Mouse (Mus musculus): Measurements from ENCODE around the gene Ipo5. TPM values are rescaled to one million over a fixed set of nuclear protein-coding genes. Genes with fewer than 3 reads are reported as not detected.

Gene Ipo5
- total RNA-seq, 2 experiments from 2014 or later, result 96.9 to 98.5 TPM

- no peak for TF ChIP-seq CTCF (conservative IDR thresholded peaks at IDR 0.05)
- H3K4me3 ChIP-seq, result no peak overlapping the region
- no peak overlapping the region for H3K27ac ChIP-seq
- DNase-seq (ENCODE audit: low spot score in 2 of 2), result no peak
Measured at GRCm38 (mm10) chr14:120937102-120937501, 26.1 kb downstream of the Ipo5 start.

DNA sequence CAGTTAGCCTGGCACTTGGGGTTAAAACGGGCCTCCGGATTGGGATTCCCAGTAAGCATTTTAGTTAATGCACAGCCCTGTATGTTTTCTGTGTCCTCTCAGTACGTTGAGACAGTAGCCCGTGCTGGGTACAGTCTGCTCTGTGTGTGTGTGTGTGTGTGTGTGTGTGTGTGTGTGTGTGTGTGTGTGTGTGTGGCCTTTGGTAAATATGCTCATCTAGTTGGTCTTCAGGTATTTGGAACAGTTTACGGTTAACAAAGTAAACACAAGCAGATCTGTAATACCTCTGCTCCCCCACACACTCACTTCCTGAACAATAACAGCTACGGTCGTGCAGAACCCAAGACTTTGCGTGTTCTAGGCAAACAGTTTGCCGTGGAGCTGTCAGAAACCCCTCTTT lies 31.8 kb downstream of the Ipo5 start:
- no peak overlapping the region for H3K27ac ChIP-seq
- H3K4me3 ChIP-seq, result no peak overlapping the region
- no peak for TF ChIP-seq CTCF (conservative IDR thresholded peaks at IDR 0.05)
- DNase-seq (ENCODE audit: low spot score in 2 of 2), result no peak

GRCm38 (mm10) chr14:120945146-120945545 lies 34.1 kb downstream of the Ipo5 start:
- H3K27ac ChIP-seq, result no peak overlapping the region
- no peak for TF ChIP-seq CTCF (conservative IDR thresholded peaks at IDR 0.05)
- H3K4me3 ChIP-seq, result no peak overlapping the region
- no peak for DNase-seq (ENCODE audit: low spot score in 2 of 2)

DNA sequence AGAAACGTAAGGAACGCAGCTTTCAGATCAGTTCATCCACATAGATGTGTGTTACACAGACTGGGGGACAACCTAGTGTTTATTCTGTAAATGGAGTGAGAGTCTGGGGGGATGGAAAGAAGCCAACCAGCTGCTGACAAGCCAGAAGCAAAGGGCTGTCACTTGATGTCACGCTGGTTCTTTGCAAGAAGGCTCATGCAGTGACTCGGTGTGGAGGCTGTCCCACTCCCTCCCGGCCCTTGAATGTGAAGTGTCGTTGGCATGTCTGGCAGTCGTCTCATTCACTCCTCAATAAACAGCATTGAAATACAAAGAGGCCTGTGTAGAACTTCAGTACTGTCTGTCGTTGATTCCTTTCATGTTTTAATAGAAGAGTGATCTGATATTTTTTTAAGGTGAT lies 36.1 kb downstream of the Ipo5 start:
- TF ChIP-seq CTCF (conservative IDR thresholded peaks at IDR 0.05), result no peak
- no peak overlapping the region for H3K4me3 ChIP-seq
- H3K27ac ChIP-seq, result peak overlapping the region; percentile 23
- DNase-seq (ENCODE audit: low spot score in 2 of 2), result no peak

DNA sequence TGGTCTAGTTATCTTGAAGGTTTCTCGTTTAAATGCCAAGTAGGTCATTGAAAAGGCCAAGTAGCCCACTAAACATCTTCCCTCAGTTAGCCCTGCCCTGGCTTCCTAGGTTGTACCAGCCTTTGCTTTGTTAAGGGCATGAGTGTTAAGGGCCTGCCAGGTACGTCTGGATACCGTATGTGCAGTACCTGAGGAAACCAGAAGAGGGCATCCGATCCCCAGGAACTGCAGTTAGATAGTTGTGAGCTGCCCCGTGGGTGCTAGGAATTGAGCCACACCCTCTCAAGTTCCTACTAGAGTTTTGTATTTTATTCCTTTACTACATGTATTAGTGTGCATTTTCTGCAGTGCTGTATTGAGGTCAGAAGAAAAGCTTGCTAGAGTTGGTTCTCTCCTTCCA lies 38.0 kb downstream of the Ipo5 start:
- peak; percentile 69 for TF ChIP-seq CTCF (conservative IDR thresholded peaks at IDR 0.05)
- Histone ChIP-seq H3K4me3 (no peak overlapping the region), H3K27ac (no peak overlapping the region)
- DNase-seq (ENCODE audit: low spot score in 2 of 2), result no peak

- DNase-seq (ENCODE audit: low spot score in 2 of 2), result no peak
- H3K27ac ChIP-seq, result no peak overlapping the region
Measured at GRCm38 (mm10) chr14:120950068-120950467, 39.0 kb downstream of the Ipo5 start.

DNA sequence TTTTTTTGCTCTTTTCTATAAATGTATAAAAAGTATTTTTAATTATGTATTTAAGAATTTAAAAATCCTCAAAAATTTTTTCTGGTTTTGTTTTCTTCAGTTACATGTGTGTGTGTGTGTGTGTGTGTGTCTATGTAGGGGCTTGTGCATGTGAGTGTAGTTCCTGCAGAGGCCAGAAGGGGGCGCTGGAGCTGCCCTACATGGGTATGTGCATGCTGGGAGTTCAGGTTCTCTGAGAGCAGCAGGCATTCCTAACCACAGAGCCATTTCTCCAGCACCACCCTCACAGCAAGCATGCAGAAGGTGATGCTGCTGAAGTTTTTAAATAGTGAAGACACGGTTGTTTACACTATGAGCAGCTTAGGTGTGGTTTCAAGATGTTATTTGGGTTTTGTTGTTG lies 41.4 kb downstream of the Ipo5 start:
- DNase-seq (ENCODE audit: low spot score in 2 of 2), result no peak
- Histone ChIP-seq H3K4me3 (no peak overlapping the region), H3K27ac (no peak overlapping the region)
- TF ChIP-seq CTCF (conservative IDR thresholded peaks at IDR 0.05), result peak; percentile 65

More at GRCm38 (mm10) chr14:120950068-120950467, 39.0 kb downstream of the Ipo5 start:
- H3K4me3 ChIP-seq, result no peak overlapping the region
- no peak for TF ChIP-seq CTCF (conservative IDR thresholded peaks at IDR 0.05)

GRCm38 (mm10) chr14:120960551-120960950 lies 49.5 kb downstream of the Ipo5 start:
- peak overlapping the region; percentile 86 for H3K27ac ChIP-seq
- TF ChIP-seq CTCF (conservative IDR thresholded peaks at IDR 0.05), result no peak
- no peak overlapping the region for H3K4me3 ChIP-seq
- DNase-seq (ENCODE audit: low spot score in 2 of 2), result no peak

DNA sequence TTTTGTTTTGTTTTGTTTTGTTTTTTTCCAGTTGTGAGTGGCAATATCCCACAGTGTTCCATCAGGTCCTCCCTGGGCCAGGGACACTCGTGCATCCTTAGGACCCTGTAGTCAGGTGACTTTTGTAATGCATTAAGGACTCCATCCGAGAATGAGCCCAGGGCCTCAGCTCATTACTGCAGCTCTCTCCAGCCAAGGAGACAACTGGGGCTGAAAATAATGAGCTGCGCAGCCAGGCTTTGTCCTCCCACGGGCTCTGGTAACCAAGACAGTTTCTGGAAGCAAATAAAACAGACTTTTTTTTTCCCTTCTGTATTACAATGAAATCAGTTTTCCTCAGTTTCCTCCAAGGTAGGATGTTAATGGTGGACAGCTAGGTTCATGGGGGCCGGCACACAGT lies 50.0 kb downstream of the Ipo5 start:
- Histone ChIP-seq H3K27ac (peak overlapping the region; percentile 86), H3K4me3 (no peak overlapping the region)
- TF ChIP-seq CTCF (conservative IDR thresholded peaks at IDR 0.05), result no peak
- peak; percentile 48 to 57 for DNase-seq (ENCODE audit: low spot score in 2 of 2)

GRCm38 (mm10) chr14:120967072-120967471 lies 56.0 kb downstream of the Ipo5 start:
- TF ChIP-seq CTCF (conservative IDR thresholded peaks at IDR 0.05), result no peak
- DNase-seq (ENCODE audit: low spot score in 2 of 2), result no peak
- Histone ChIP-seq H3K4me3 (no peak overlapping the region), H3K27ac (no peak overlapping the region)

DNA sequence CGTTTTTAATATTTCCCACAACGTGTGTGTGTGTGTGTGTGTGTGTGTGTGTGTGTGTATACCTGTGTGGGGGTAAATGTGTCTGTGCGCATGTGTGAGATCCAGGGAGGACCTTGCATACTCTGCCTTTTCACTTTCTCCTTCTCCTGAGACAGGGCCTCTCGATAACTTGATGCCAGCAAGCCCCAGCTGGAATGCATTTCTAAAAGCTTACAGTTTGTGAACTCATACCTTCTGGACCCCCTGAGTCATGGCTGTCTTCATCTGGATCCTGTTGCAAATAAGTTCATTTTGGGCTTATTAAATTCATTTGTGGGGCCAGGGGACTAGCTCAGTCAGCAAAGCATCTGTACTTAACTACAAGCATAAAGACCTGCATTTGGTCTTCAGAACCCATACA lies 57.7 kb downstream of the Ipo5 start:
- DNase-seq (ENCODE audit: low spot score in 2 of 2), result no peak
- Histone ChIP-seq H3K4me3 (no peak overlapping the region), H3K27ac (no peak overlapping the region)
- TF ChIP-seq CTCF (conservative IDR thresholded peaks at IDR 0.05), result no peak

- DNase-seq (ENCODE audit: low spot score in 2 of 2), result no peak
- no peak overlapping the region for H3K4me3 ChIP-seq
- TF ChIP-seq CTCF (conservative IDR thresholded peaks at IDR 0.05), result no peak
- no peak overlapping the region for H3K27ac ChIP-seq
Measured at GRCm38 (mm10) chr14:120969673-120970072, 58.6 kb downstream of the Ipo5 start.

GRCm38 (mm10) chr14:120970637-120971036 lies 59.6 kb downstream of the Ipo5 start:
- Histone ChIP-seq H3K4me3 (no peak overlapping the region), H3K27ac (no peak overlapping the region)
- DNase-seq (ENCODE audit: low spot score in 2 of 2), result no peak
- peak; percentile 74 for TF ChIP-seq CTCF (conservative IDR thresholded peaks at IDR 0.05)

GRCm38 (mm10) chr14:120971313-120971712 lies 60.3 kb downstream of the Ipo5 start:
- Histone ChIP-seq H3K27ac (no peak overlapping the region), H3K4me3 (no peak overlapping the region)
- DNase-seq (ENCODE audit: low spot score in 2 of 2), result no peak
- peak; percentile 54 for TF ChIP-seq CTCF (conservative IDR thresholded peaks at IDR 0.05)

- Histone ChIP-seq H3K4me3 (no peak overlapping the region), H3K27ac (no peak overlapping the region)
- DNase-seq (ENCODE audit: low spot score in 2 of 2), result peak in 1 of 2 experiments; percentile 46
- peak; percentile 80 for TF ChIP-seq CTCF (conservative IDR thresholded peaks at IDR 0.05)
Measured at GRCm38 (mm10) chr14:120979559-120979958, 68.5 kb downstream of the Ipo5 start.
